Mouse (Mus musculus) embryonic fibroblast, embryonic 13.5 days (primary cell): ENCODE data around the gene Zfp781.
"Not testable (repeated sequence)": the region's sequence is repeated elsewhere in the genome, so short reads cannot be mapped to it uniquely, and the experiment has no call there.

Experiments
- CTCF ChIP-seq: IDR thresholded peaks from 2 replicates; pipeline ENCODE4 v1.5.1; 2011; ENCODE audit warnings: mild to moderate bottlenecking, control low read depth, low read length, moderate library complexity, borderline replicate concordance; ENCODE audit not compliant: insufficient read depth
- POLR2A ChIP-seq: IDR thresholded peaks from 2 replicates; pipeline ENCODE4 v1.6.1; 2011; ENCODE audit warnings: low read depth, mild to moderate bottlenecking, control low read depth, low read length, moderate library complexity

DNA sequence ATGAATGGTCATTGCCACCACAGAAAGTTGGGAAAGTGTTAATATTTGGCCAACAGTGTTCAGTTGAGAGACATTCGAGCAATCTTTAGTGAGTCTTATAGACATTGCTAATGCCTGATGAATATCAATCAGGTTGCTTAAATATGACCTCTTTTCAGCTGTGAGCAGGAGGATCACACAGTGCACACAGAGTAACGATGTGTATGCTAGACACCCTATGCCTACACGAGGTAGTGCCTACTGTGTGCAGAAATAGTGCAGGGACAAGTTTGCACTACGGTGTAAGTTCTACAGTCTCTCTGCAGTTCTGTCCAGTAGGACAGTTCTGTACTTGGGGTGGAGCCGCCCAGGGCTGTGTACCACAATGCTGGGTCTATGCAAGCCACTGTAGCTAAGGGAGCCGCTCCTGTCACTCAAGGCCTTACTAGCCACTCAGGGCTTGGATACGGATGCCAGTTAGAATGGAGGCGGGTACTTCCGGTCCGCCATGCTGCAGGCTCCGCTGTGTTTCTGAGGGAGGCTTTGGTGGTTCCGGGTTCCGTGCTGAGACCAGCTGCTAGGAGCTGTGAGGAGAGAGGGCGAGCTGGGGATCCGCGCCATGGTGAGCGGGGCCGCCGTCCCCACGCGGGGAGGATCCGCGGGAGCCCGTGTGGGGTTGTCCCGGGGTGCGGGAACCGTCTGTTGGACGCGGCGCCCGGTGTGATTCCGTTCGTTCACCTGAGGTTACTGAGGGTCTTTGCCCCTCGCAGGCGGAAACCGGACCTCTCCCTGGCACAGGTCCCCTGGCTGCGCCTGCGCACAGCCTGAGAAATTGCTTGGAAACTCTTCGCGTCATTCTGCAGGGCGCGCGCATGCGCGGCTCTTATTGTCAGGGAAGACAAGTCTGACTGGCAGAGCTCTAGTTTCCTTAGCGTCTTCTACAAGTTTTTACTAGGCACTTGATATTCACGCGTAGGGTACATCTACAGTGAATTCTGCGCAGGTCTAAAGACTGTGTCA lies 66.6 kb downstream of the Zfp781 start, which contains the start of gene Gm32687:
- TF ChIP-seq CTCF, POLR2A: not testable (repeated sequence)
